Mouse (Mus musculus): ENCODE results near the gene Gnb5. TPM values are rescaled to one million over a fixed set of nuclear protein-coding genes. Genes with fewer than 3 reads are reported as not detected.
A peak's percentile ranks its signal among the peaks of the same experiment; 100 is the strongest.

Gnb5 gene
- polyA plus RNA-seq, 1 experiment from 2014 or later: 34.8 TPM

DNA sequence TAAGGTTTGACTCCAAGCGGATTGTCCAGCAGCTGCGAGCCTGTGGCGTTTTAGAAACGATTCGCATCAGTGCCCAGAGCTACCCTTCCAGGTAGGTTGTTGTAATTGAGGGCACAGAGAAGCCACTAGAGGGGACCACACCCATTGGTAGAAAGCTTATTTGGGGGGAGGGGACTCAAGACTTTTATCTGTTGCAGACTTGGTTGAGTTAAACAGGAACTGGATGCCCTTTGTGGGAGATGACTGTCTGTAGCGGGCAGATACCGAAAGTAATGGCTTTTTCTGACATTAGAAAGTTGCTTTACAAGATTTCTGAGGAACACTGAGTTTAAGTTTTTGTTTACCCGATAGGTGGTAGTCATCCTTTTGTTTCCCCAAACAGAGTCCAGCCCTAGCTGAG lies 34.5 kb upstream of the Gnb5 start:
- ATAC-seq (ENCODE audit: low FRiP score) (no peak), DNase-seq (ENCODE audit: low spot score) (no peak)
- Histone ChIP-seq H3K4me2 (replicated peaks; ENCODE audit: low read depth, low read length) (no peak overlapping the region), H3K9me3 (ENCODE audit: control insufficient read depth, low read length) (no peaks in the 10 kb centered on the region), H3K4me1 (replicated peaks; ENCODE audit: control insufficient read depth, insufficient read depth, low read length) (no peaks in the 10 kb centered on the region), H3K36me3 (ENCODE audit: control insufficient read depth, insufficient read depth, low read length) (no peaks in the 10 kb centered on the region), H3K9ac (ENCODE audit: low read depth, low read length) (no peak overlapping the region), H3K4me3 (ENCODE audit: low read depth, low read length) (no peak overlapping the region), H3K27ac (ENCODE audit: low read depth, low read length) (no peak overlapping the region), H3K27me3 (ENCODE audit: control insufficient read depth, insufficient read depth, low read length) (no peaks in the 10 kb centered on the region)
- 92% methylated on average over 8 of the region's 8 CpGs for WGBS

DNA sequence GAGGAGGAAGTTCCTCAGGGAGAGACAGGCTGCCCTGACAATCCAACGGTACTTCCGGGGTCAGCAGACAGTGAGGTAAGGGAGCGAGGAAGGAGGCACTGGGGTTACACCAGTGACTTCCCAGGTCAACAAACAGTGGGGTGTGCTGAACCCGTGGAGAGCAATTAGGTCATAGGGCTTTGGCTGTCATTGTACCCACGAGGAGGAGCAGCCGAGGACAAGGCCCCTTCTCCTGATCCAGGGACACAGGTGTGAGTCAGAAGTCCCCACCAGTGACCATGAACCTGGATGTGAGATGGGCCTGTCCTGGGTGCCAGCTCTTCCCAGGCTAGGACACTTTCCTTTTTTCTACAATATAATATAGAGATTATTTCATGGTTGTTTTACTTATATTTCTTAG lies 32.4 kb upstream of the Gnb5 start:
- Histone ChIP-seq H3K27me3 (ENCODE audit: control insufficient read depth, insufficient read depth, low read length) (no peaks in the 10 kb centered on the region), H3K4me1 (replicated peaks; ENCODE audit: control insufficient read depth, insufficient read depth, low read length) (0 out of 2 replicates have a peak, but pooled peaks cover 3% of the 10 kb centered on the region), H3K4me2 (replicated peaks; ENCODE audit: low read depth, low read length) (no peak overlapping the region), H3K27ac (ENCODE audit: low read depth, low read length) (no peak overlapping the region), H3K9me3 (ENCODE audit: control insufficient read depth, low read length) (no peaks in the 10 kb centered on the region), H3K9ac (ENCODE audit: low read depth, low read length) (no peak overlapping the region), H3K4me3 (ENCODE audit: low read depth, low read length) (no peak overlapping the region), H3K36me3 (ENCODE audit: control insufficient read depth, insufficient read depth, low read length) (no peaks in the 10 kb centered on the region)
- no peak for DNase-seq (ENCODE audit: low spot score)
- 63% methylated on average over 6 of the region's 6 CpGs for WGBS
- no peak for ATAC-seq (ENCODE audit: low FRiP score)

DNA sequence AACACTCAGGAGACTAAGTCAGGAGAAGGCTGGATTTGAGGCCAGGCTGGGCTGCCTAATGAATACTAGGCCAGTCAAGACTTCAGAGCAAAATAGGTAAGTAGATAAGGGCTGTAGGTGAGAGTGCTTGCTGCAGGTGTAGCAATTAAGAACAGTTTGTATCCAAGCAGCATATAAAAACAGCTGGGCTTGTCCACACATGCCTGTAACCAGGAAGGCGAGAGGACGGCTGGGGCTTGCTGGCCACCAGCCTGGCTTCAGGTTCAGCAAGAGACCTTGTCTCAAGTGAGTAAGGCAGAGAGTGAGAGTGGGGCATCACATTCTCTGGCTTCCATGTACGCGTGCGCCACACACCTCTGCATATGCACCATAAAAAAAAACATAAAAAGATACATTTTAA lies 31.6 kb upstream of the Gnb5 start:
- ATAC-seq (ENCODE audit: low FRiP score) (no peak), DNase-seq (ENCODE audit: low spot score) (no peak)
- Histone ChIP-seq H3K27me3 (ENCODE audit: control insufficient read depth, insufficient read depth, low read length) (no peaks in the 10 kb centered on the region), H3K9me3 (ENCODE audit: control insufficient read depth, low read length) (no peaks in the 10 kb centered on the region), H3K4me2 (replicated peaks; ENCODE audit: low read depth, low read length) (no peak overlapping the region), H3K9ac (ENCODE audit: low read depth, low read length) (no peak overlapping the region), H3K4me3 (ENCODE audit: low read depth, low read length) (no peak overlapping the region), H3K27ac (ENCODE audit: low read depth, low read length) (no peak overlapping the region), H3K4me1 (replicated peaks; ENCODE audit: control insufficient read depth, insufficient read depth, low read length) (0 out of 2 replicates have a peak, but pooled peaks cover 3% of the 10 kb centered on the region), H3K36me3 (ENCODE audit: control insufficient read depth, insufficient read depth, low read length) (no peaks in the 10 kb centered on the region)
- WGBS: 95% methylated on average over 5 of the region's 5 CpGs

DNA sequence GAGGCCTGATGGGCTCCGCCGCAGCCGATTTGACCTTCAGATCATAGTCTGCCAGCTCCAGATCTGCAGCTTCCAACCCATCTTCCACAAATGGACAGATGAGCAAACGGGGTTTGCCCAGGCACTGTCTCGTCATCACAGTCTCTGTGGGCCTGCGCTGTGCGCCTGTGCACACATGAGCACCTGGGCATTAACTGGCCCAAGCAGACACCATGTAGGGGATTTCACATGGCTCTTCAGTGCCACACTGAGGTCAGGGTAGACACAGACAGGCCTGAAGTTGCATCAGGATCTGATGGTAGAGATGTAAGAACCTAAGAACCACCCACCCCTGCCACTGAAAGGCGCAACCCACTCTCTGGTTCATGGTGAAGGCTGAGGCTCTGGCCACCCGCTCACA lies 31.0 kb upstream of the Gnb5 start:
- H3K4me1 ChIP-seq (replicated peaks; ENCODE audit: control insufficient read depth, insufficient read depth, low read length): 0 out of 2 replicates have a peak, but pooled peaks cover 3% of the 10 kb centered on the region
- 93% methylated on average over 9 of the region's 9 CpGs for WGBS
- no peaks in the 10 kb centered on the region for H3K9me3 ChIP-seq (ENCODE audit: control insufficient read depth, low read length)
- ATAC-seq (ENCODE audit: low FRiP score) (no peak), DNase-seq (ENCODE audit: low spot score) (no peak)
- H3K36me3 ChIP-seq (ENCODE audit: control insufficient read depth, insufficient read depth, low read length): no peaks in the 10 kb centered on the region
- H3K4me3 ChIP-seq (ENCODE audit: low read depth, low read length): no peak overlapping the region
- H3K27me3 ChIP-seq (ENCODE audit: control insufficient read depth, insufficient read depth, low read length): no peaks in the 10 kb centered on the region
- H3K27ac ChIP-seq (ENCODE audit: low read depth, low read length): no peak overlapping the region
- no peak overlapping the region for H3K4me2 ChIP-seq (replicated peaks; ENCODE audit: low read depth, low read length)
- H3K9ac ChIP-seq (ENCODE audit: low read depth, low read length): no peak overlapping the region

GRCm38 (mm10) chr9:75280814-75281213 lies 25.3 kb upstream of the Gnb5 start:
- Histone ChIP-seq H3K9ac (ENCODE audit: low read depth, low read length) (no peak overlapping the region), H3K27ac (ENCODE audit: low read depth, low read length) (no peak overlapping the region), H3K27me3 (ENCODE audit: control insufficient read depth, insufficient read depth, low read length) (no peaks in the 10 kb centered on the region), H3K4me3 (ENCODE audit: low read depth, low read length) (no peak overlapping the region), H3K9me3 (ENCODE audit: control insufficient read depth, low read length) (no peaks in the 10 kb centered on the region), H3K4me1 (replicated peaks; ENCODE audit: control insufficient read depth, insufficient read depth, low read length) (0 out of 2 replicates have a peak, but pooled peaks cover 3% of the 10 kb centered on the region), H3K4me2 (replicated peaks; ENCODE audit: low read depth, low read length) (no peak overlapping the region), H3K36me3 (ENCODE audit: control insufficient read depth, insufficient read depth, low read length) (no peaks in the 10 kb centered on the region)
- DNase-seq (ENCODE audit: low spot score): peak; percentile 58
- 46% methylated on average over 5 of the region's 5 CpGs for WGBS
- ATAC-seq (ENCODE audit: low FRiP score): no peak

DNA sequence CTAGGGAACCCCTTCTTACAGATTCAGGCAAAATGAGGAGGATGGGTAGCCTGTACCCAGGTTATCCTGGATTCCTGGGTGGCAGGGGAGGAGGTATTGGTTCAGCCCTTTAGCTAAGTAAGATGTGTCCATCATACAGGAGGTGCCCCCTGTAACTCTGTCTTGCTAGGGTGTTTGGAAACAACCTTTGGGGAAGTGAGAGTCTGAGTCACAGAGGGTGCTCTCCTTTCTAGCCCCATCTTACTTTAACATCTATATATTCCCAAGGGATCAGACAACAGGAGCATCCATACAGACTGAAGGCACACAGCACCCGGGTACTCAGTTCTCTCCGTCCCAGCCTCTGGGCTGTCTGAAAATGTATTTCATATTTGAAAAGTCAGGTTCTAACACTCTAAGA lies 23.9 kb upstream of the Gnb5 start:
- H3K4me2 ChIP-seq (replicated peaks; ENCODE audit: low read depth, low read length): no peak overlapping the region
- DNase-seq (ENCODE audit: low spot score): no peak
- H3K9me3 ChIP-seq (ENCODE audit: control insufficient read depth, low read length): no peaks in the 10 kb centered on the region
- WGBS: 92% methylated on average over 2 of the region's 2 CpGs
- H3K36me3 ChIP-seq (ENCODE audit: control insufficient read depth, insufficient read depth, low read length): no peaks in the 10 kb centered on the region
- H3K27me3 ChIP-seq (ENCODE audit: control insufficient read depth, insufficient read depth, low read length): no peaks in the 10 kb centered on the region
- no peak for ATAC-seq (ENCODE audit: low FRiP score)
- H3K4me1 ChIP-seq (replicated peaks; ENCODE audit: control insufficient read depth, insufficient read depth, low read length): no peaks in the 10 kb centered on the region
- H3K9ac ChIP-seq (ENCODE audit: low read depth, low read length): no peak overlapping the region
- no peak overlapping the region for H3K4me3 ChIP-seq (ENCODE audit: low read depth, low read length)
- no peak overlapping the region for H3K27ac ChIP-seq (ENCODE audit: low read depth, low read length)

- DNase-seq (ENCODE audit: low spot score) (peak; percentile 77), ATAC-seq (ENCODE audit: low FRiP score) (peak; percentile 25; the same call in 1 of the 2 replicates)
- Histone ChIP-seq H3K9me3 (ENCODE audit: control insufficient read depth, low read length) (no peaks in the 10 kb centered on the region), H3K4me1 (replicated peaks; ENCODE audit: control insufficient read depth, insufficient read depth, low read length) (no peaks in the 10 kb centered on the region), H3K4me2 (replicated peaks; ENCODE audit: low read depth, low read length) (no peak overlapping the region), H3K9ac (ENCODE audit: low read depth, low read length) (no peak overlapping the region), H3K4me3 (ENCODE audit: low read depth, low read length) (no peak overlapping the region), H3K27me3 (ENCODE audit: control insufficient read depth, insufficient read depth, low read length) (no peaks in the 10 kb centered on the region), H3K36me3 (ENCODE audit: control insufficient read depth, insufficient read depth, low read length) (no peaks in the 10 kb centered on the region), H3K27ac (ENCODE audit: low read depth, low read length) (no peak overlapping the region)
- 19% methylated on average over 3 of the region's 3 CpGs for WGBS
These were observed 23.3 kb upstream of the Gnb5 start for GRCm38 (mm10) chr9:75282830-75283229.

DNA sequence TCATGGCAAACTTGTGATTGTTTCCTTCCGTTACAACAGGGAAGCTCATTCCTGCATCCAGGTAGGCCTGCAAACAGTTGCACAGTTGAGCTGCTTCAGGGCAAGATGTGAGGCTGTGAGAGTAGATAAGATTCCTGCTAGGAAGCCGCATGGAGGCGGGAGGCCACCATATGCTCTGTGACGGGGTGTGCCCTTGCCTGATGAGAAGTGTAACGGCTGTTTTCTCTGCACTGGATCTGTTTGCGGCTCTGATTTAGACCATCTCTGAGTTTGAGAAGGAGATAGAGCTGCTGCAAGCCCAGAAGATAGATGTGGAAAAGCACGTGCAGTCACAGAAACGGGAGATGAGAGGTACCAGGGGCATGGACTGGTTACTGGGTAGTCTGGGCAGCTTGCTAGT lies 22.5 kb upstream of the Gnb5 start:
- ATAC-seq (ENCODE audit: low FRiP score) (no peak), DNase-seq (ENCODE audit: low spot score) (no peak)
- Histone ChIP-seq H3K36me3 (ENCODE audit: control insufficient read depth, insufficient read depth, low read length) (no peaks in the 10 kb centered on the region), H3K9ac (ENCODE audit: low read depth, low read length) (no peak overlapping the region), H3K4me3 (ENCODE audit: low read depth, low read length) (no peak overlapping the region), H3K9me3 (ENCODE audit: control insufficient read depth, low read length) (no peaks in the 10 kb centered on the region), H3K27me3 (ENCODE audit: control insufficient read depth, insufficient read depth, low read length) (no peaks in the 10 kb centered on the region), H3K27ac (ENCODE audit: low read depth, low read length) (no peak overlapping the region), H3K4me2 (replicated peaks; ENCODE audit: low read depth, low read length) (no peak overlapping the region), H3K4me1 (replicated peaks; ENCODE audit: control insufficient read depth, insufficient read depth, low read length) (no peaks in the 10 kb centered on the region)
- 84% methylated on average over 8 of the region's 8 CpGs for WGBS

DNA sequence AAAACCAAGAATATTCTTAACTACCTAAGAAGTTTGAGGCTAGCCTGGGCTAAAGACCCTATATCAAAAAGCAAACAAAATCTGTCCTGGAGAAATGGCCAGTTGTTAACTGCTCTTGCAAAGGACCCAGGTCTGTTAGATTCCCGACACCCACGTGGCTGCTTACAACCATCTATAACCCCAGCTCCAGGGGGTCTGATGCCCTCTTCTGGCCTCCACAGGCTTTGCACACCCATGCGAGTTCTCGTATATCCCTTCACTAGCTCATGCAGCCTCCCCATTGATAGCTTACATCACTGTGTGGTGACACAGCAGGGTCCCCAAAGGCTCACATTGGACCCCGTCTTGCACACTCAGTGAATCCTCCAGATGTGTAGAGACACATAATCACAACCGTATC lies 20.7 kb upstream of the Gnb5 start:
- Histone ChIP-seq H3K36me3 (ENCODE audit: control insufficient read depth, insufficient read depth, low read length) (no peaks in the 10 kb centered on the region), H3K9me3 (ENCODE audit: control insufficient read depth, low read length) (no peaks in the 10 kb centered on the region), H3K4me1 (replicated peaks; ENCODE audit: control insufficient read depth, insufficient read depth, low read length) (no peaks in the 10 kb centered on the region), H3K27ac (ENCODE audit: low read depth, low read length) (no peak overlapping the region), H3K4me2 (replicated peaks; ENCODE audit: low read depth, low read length) (no peak overlapping the region), H3K4me3 (ENCODE audit: low read depth, low read length) (no peak overlapping the region), H3K27me3 (ENCODE audit: control insufficient read depth, insufficient read depth, low read length) (no peaks in the 10 kb centered on the region), H3K9ac (ENCODE audit: low read depth, low read length) (no peak overlapping the region)
- ATAC-seq (ENCODE audit: low FRiP score): no peak
- DNase-seq (ENCODE audit: low spot score): no peak
- WGBS: 80% methylated on average over 6 of the region's 6 CpGs

Measured in hindbrain, embryonic 11.5 days (tissue).